Comparison of ENCODE assay signal across 12 mouse cellular contexts in genomic region chr11:113923137-113923536, GRCm38 (mm10).
DNase-seq lines count a peak whose midpoint lies in the region; ATAC-seq and TF ChIP-seq lines count a peak whose summit lies in the region.
"Had no signal": no experiment of that assay in that cellular context is flagged by ENCODE, and none has a peak within 500 bp of the region (broad histone marks: within the 10 kb centered on the region; RNA-seq: fewer than 3 reads in every experiment).

No protein-coding gene starts in this region.

- DNase-seq in adrenal gland, postnatal 10 days: peak; percentile 30
- no peak for DNase-seq in adrenal gland, postnatal 25 days
- DNase-seq in adrenal gland, postnatal 36 days: peak; percentile 16 to 22
- peak; percentile 58 for DNase-seq in forebrain, embryonic 11.5 days (ENCODE audit: low spot score)
- peak; percentile 39 for DNase-seq in midbrain, embryonic 10.5 days (ENCODE audit: low spot score)
- DNase-seq in gastrocnemius, adult 2 months: no peak
- DNase-seq in layer of hippocampus, adult 2 months (ENCODE audit: low spot score in 2 of 2): no peak
- DNase-seq: lung, postnatal 4 days; spleen, adult 18-20 months had no signal

- intact Hi-C loops in gastrocnemius, adult 2 months (cut with DNase I): no loop called here

- peak overlapping the region; percentile 32; the same call in 1 of the 2 replicates for H3K27ac ChIP-seq in forebrain, embryonic 11.5 days (ENCODE audit: low read depth, low read length)
- peak overlapping the region; percentile 70 for H3K27ac ChIP-seq in midbrain, embryonic 10.5 days (replicated peaks)
- no peak overlapping the region for H3K27ac ChIP-seq in gastrocnemius, adult 2 months
- no peak overlapping the region for H3K27ac ChIP-seq in layer of hippocampus, adult 2 months
- H3K27ac ChIP-seq: liver, embryonic 12.5 days had no signal

- no peak overlapping the region for H3K4me3 ChIP-seq in forebrain, embryonic 11.5 days (ENCODE audit: low read depth, low read length)
- no peak overlapping the region for H3K4me3 ChIP-seq in midbrain, embryonic 10.5 days
- H3K4me3 ChIP-seq in gastrocnemius, adult 2 months: no peak overlapping the region
- no peak overlapping the region for H3K4me3 ChIP-seq in layer of hippocampus, adult 2 months
- H3K4me3 ChIP-seq: liver, embryonic 12.5 days had no signal

- H3K36me3 ChIP-seq in forebrain, embryonic 11.5 days (ENCODE audit: control insufficient read depth, insufficient read depth, low read length): no peaks in the 10 kb centered on the region
- H3K36me3 ChIP-seq in midbrain, embryonic 10.5 days: peaks cover 7% of the 10 kb centered on the region; the same call in 1 of the 2 replicates
- H3K36me3 ChIP-seq: G1E; liver, embryonic 12.5 days had no signal

- H3K9me3 ChIP-seq in forebrain, embryonic 11.5 days (ENCODE audit: control insufficient read depth, low read length): no peaks in the 10 kb centered on the region
- peaks cover 8% of the 10 kb centered on the region for H3K9me3 ChIP-seq in midbrain, embryonic 10.5 days (replicated peaks)
- H3K9me3 ChIP-seq: liver, embryonic 12.5 days had no signal

- no peaks in the 10 kb centered on the region for H3K27me3 ChIP-seq in forebrain, embryonic 11.5 days (ENCODE audit: control insufficient read depth, insufficient read depth, low read length)
- no peaks in the 10 kb centered on the region for H3K27me3 ChIP-seq in midbrain, embryonic 10.5 days (ENCODE audit: low read depth, poor library complexity, severe bottlenecking)
- H3K27me3 ChIP-seq: liver, embryonic 12.5 days had no signal

- 43% methylated on average over 5 of the region's 5 CpGs for WGBS in forebrain, embryonic 11.5 days
- 55% methylated on average over 5 of the region's 5 CpGs for WGBS in midbrain, embryonic 10.5 days

- H3K4me1 ChIP-seq in forebrain, embryonic 11.5 days (replicated peaks; ENCODE audit: control insufficient read depth, insufficient read depth, low read length): no peaks in the 10 kb centered on the region; the same call in 1 of the 2 replicates
- H3K4me1 ChIP-seq in midbrain, embryonic 10.5 days: peaks cover 29% of the 10 kb centered on the region
- H3K4me1 ChIP-seq: liver, embryonic 12.5 days had no signal

- ATAC-seq in forebrain, embryonic 11.5 days (replicated peaks; ENCODE audit: low FRiP score): peak; percentile 33; the same call in 1 of the 2 replicates
- ATAC-seq in inflammation-experienced regulatory T-cells, adult 6 months: no peak
- ATAC-seq: liver, embryonic 12.5 days had no signal

- no peak overlapping the region for H3K9ac ChIP-seq in forebrain, embryonic 11.5 days (ENCODE audit: low read length)
- H3K9ac ChIP-seq: liver, embryonic 12.5 days had no signal

- H3K4me2 ChIP-seq in forebrain, embryonic 11.5 days (ENCODE audit: low read depth, low read length, severe bottlenecking): no peak overlapping the region
- H3K4me2 ChIP-seq: liver, embryonic 12.5 days had no signal

- no peak for TF ChIP-seq CTCF in gastrocnemius, adult 2 months (IDR thresholded peaks at IDR 0.05)
- TF ChIP-seq CTCF in layer of hippocampus, adult 2 months (conservative IDR thresholded peaks at IDR 0.05): no peak

Comparison
In these comparisons a context has a peak if more than half of its experiments do, and no peak if none do; other contexts are left out.
1. DNase-seq: peak in adrenal gland, postnatal 10 days (single experiment), adrenal gland, postnatal 36 days (2 of 2), forebrain, embryonic 11.5 days (single experiment) and midbrain, embryonic 10.5 days (single experiment); none in adrenal gland, postnatal 25 days (single experiment), gastrocnemius, adult 2 months (single experiment) and layer of hippocampus, adult 2 months (0 of 2).
2. H3K27ac ChIP-seq: peak in forebrain, embryonic 11.5 days (single experiment) and midbrain, embryonic 10.5 days (single experiment); none in gastrocnemius, adult 2 months (single experiment) and layer of hippocampus, adult 2 months (single experiment).